Mouse (Mus musculus) kidney, postnatal 0 days (tissue): ENCODE data around the gene Hist1h3a. TPM values are rescaled to one million over a fixed set of nuclear protein-coding genes. Genes with fewer than 3 reads are reported as not detected.

Experiments
- ATAC-seq: fragments of 200-750 bp; cut with Nextera tagmentation; replicated peaks from 2 replicates; pipeline ENCODE4 v1.8.0; 2017; ENCODE audit warnings: low read depth, moderate number of reproducible peaks, moderate TSS enrichment, moderate library complexity; ENCODE audit not compliant: low FRiP score
- DNase-seq: peaks from one replicate; pipeline ENCODE4 v3.0.0-alpha.2; 2016; ENCODE audit warnings: low spot score
- H3K27ac ChIP-seq: fragments of 300-500 bp; sonication (generic); 2 replicates; pipeline ENCODE4 v1.5.1; 2014; ENCODE audit warnings: mild to moderate bottlenecking
- H3K27me3 ChIP-seq: fragments of 300-500 bp; sonication (generic); 2 replicates; pipeline ENCODE4 v1.6.1; 2014; ENCODE audit warnings: low read length, mixed read lengths; ENCODE audit not compliant: insufficient read depth
- H3K36me3 ChIP-seq: fragments of 300-500 bp; sonication (generic); 2 replicates; pipeline ENCODE4 v1.6.1; 2014; ENCODE audit warnings: low read length, mixed read lengths; ENCODE audit not compliant: insufficient read depth
- H3K4me1 ChIP-seq: fragments of 300-500 bp; sonication (generic); replicated peaks from 2 replicates; pipeline ENCODE4 v1.6.1; 2014; ENCODE audit warnings: antibody characterized with exemption, low read length, mixed read lengths; ENCODE audit not compliant: insufficient read depth
- H3K4me2 ChIP-seq: fragments of 300-500 bp; sonication (generic); 2 replicates; pipeline ENCODE4 v1.6.1; 2014; ENCODE audit warnings: mild to moderate bottlenecking, low read length, moderate library complexity, mixed read lengths
- H3K4me3 ChIP-seq: fragments of 300-500 bp; sonication (generic); replicated peaks from 2 replicates; pipeline ENCODE4 v1.5.1; 2014; ENCODE audit warnings: low read depth, low read length
- H3K9ac ChIP-seq: fragments of 300-500 bp; sonication (generic); 2 replicates; pipeline ENCODE4 v1.6.1; 2014; ENCODE audit warnings: low read depth, low read length
- H3K9me3 ChIP-seq: fragments of 300-500 bp; sonication (generic); replicated peaks from 2 replicates; pipeline ENCODE4 v1.6.1; 2016; ENCODE audit warnings: low read length, inconsistent platforms, mixed read lengths
- CTCF ChIP-seq: IDR thresholded peaks from 2 replicates; pipeline ENCODE4 v1.5.1; 2016; ENCODE audit warnings: antibody characterized with exemption, low read depth, mild to moderate bottlenecking, moderate library complexity
- whole genome bisulfite sequencing: fragments of 180-500 bp; shearing (Covaris S2); extraction: QIAGEN DNeasy Blood & Tissue Kit; methylation state at CpG from one replicate; pipeline ENCODE4 v1.1.7; 2014; 5-methylcytosine and 5-hydroxymethylcytosine counted together
- polyA plus RNA-seq: library from polyadenylated mRNA; unstranded; fragments of >200 nt; fragmentation: Nextera tagmentation; extraction: Ambion mirVana; gene quantifications from 2 replicates; pipeline ENCODE4 v1.2.1, GENCODE M21; 2015

Hist1h3a gene
- polyA plus RNA-seq, 1 experiment from 2014 or later, result 6.7 TPM

DNA sequence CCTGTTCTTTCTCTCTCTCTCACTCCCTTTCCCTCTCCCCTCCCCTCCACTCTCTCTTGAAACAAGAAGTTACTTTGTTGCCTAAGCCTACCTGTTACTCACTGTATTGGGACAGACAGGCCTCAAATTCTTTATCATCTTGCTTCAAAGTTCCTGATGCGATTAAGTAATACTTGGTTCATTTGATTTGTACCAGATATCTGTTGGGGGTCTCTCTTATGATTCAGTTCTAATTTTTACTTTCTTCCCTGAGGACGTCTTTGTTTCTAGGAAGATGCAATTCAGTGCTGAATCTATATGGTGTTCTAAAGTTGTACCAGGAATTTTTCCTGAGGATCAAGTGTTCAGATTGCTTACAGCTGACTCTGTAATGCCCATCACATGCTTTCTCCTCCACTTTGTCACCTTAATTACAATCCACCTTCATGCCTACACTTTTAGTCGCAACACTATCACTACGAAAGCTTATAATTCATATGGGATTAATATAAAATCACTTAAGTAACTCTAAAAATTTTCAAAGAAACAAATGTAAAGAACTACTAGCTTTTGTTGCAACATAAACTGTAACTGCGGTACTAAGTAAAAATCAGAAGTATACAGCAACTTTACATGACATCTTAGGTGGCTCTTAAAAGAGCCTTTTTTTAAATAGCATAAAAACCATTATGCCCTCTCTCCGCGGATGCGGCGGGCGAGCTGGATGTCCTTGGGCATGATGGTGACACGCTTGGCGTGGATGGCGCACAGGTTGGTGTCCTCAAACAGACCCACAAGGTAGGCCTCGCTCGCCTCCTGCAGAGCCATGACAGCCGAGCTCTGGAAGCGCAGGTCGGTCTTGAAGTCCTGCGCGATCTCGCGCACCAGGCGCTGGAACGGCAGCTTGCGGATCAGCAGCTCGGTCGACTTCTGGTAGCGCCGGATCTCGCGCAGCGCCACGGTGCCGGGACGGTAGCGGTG lies 17.5 kb downstream of the Hist1h3a start:
- H3K4me3 ChIP-seq, result peak overlapping the region; percentile 30
- no peaks in the 10 kb centered on the region for H3K27me3 ChIP-seq
- peak overlapping the region; percentile 60 for H3K4me2 ChIP-seq
- peak overlapping the region; percentile 31; the same call in 1 of the 2 replicates for H3K9ac ChIP-seq
- H3K27ac ChIP-seq, result peak overlapping the region; percentile 57; the same call in 1 of the 2 replicates
- no peak for DNase-seq
- TF ChIP-seq CTCF, result no peak
- no peak for ATAC-seq
- H3K36me3 ChIP-seq, result no peaks in the 10 kb centered on the region
- H3K9me3 ChIP-seq, result no peaks in the 10 kb centered on the region
- peaks cover 11% of the 10 kb centered on the region for H3K4me1 ChIP-seq
- 2% methylated on average over 13 of the region's 36 CpGs for WGBS

DNA sequence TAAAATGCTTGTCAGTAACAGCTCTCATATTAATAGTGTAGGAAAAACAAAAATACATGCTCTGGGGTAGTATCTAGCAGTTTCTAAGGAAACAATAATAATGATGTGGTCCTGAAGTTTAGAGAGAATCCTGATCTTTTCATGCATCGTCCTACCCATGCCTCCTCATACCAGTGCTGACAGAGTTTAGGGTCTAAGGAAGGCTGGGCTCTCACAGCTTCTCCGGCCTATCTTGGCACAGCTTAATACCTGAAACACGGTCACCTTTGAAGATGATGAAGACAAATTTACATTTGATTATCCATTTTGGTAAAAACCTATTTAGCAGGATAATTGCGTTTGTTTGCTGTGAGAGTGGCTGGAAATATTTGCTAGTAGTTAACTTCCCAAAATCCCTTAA lies 18.2 kb downstream of the Hist1h3a start:
- DNase-seq, result no peak
- H3K9ac ChIP-seq, result no peak overlapping the region
- peak overlapping the region; percentile 60 for H3K4me2 ChIP-seq
- no peak for TF ChIP-seq CTCF
- 39% methylated on average over 4 of the region's 4 CpGs for WGBS
- H3K27ac ChIP-seq, result no peak overlapping the region
- ATAC-seq, result no peak
- peaks cover 11% of the 10 kb centered on the region for H3K4me1 ChIP-seq
- no peak overlapping the region for H3K4me3 ChIP-seq
- no peaks in the 10 kb centered on the region for H3K9me3 ChIP-seq
- no peaks in the 10 kb centered on the region for H3K36me3 ChIP-seq
- no peaks in the 10 kb centered on the region for H3K27me3 ChIP-seq

DNA sequence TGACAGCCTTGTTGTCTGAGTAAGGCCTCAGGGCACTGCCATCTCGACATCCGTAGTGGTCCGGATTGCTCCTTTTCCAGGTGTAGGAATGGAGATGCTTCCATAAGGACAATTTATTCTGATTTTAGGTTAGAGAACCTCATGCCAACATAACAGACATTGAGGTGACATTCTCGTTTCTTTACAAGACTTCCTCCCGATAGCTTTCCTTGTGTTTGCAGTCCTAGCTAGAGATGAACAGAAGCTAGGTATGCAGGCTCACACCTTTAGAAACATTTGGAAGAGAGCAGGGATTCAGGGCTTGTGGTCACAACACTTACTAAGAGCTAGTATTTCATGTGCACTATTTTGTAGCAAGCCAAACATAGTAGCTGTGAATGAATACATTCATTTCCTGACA lies 19.0 kb downstream of the Hist1h3a start:
- H3K4me2 ChIP-seq, result no peak overlapping the region
- H3K36me3 ChIP-seq, result no peaks in the 10 kb centered on the region
- no peak overlapping the region for H3K9ac ChIP-seq
- H3K9me3 ChIP-seq, result no peaks in the 10 kb centered on the region
- no peaks in the 10 kb centered on the region for H3K27me3 ChIP-seq
- no peak for TF ChIP-seq CTCF
- 83% methylated on average over 5 of the region's 5 CpGs for WGBS
- DNase-seq, result no peak
- no peak for ATAC-seq
- H3K27ac ChIP-seq, result no peak overlapping the region
- peaks cover 10% of the 10 kb centered on the region for H3K4me1 ChIP-seq
- no peak overlapping the region for H3K4me3 ChIP-seq

DNA sequence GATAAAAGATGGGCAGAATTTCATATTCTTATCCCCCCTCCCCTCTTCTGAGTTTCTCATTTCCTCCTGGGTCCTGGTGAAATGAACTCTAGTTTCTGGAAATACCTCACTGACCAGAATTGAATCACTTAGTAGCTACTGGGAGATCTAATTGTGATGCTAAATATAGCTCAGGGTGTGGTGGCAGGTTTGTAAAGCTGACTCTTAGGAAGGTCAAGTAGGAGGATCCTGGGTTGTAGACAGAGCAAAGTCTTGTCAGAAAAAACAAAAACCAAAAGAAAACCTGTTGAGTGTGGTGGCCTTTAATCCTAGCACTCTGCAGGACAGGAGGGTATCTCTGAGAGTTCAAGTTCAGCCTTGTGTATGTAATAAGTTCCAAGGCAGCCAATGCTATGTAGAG lies 20.2 kb downstream of the Hist1h3a start:
- Histone ChIP-seq H3K27me3 (no peaks in the 10 kb centered on the region), H3K4me1 (no peaks in the 10 kb centered on the region), H3K9ac (no peak overlapping the region), H3K9me3 (no peaks in the 10 kb centered on the region), H3K27ac (no peak overlapping the region), H3K36me3 (no peaks in the 10 kb centered on the region), H3K4me2 (no peak overlapping the region), H3K4me3 (no peak overlapping the region)
- no peak for ATAC-seq
- DNase-seq, result no peak
- no peak for TF ChIP-seq CTCF

DNA sequence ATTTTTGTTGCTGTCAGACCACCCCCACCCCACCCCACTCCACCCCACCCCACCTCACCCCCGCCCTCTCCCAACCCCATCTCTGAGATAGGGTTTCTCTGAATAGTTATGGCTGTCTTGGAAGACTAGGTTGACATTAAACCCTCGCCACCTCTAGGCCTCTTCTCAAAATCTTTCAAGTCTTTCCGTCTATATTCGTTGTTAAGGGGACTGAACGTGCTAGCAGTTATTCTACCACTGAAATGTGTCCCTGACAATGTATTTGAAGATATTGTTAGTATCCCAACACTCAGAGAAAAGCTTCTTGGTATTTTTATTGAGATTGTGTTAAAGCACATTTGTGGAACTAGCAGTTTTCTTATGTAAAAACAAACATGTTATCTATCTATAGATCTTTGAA lies 21.3 kb downstream of the Hist1h3a start:
- Histone ChIP-seq H3K9ac (no peak overlapping the region), H3K4me2 (peak overlapping the region; percentile 90), H3K4me1 (no peaks in the 10 kb centered on the region), H3K9me3 (no peaks in the 10 kb centered on the region), H3K4me3 (no peak overlapping the region), H3K36me3 (no peaks in the 10 kb centered on the region), H3K27ac (no peak overlapping the region), H3K27me3 (no peaks in the 10 kb centered on the region)
- no peak for TF ChIP-seq CTCF
- no peak for DNase-seq
- ATAC-seq, result no peak
- 49% methylated on average over 5 of the region's 5 CpGs for WGBS

DNA sequence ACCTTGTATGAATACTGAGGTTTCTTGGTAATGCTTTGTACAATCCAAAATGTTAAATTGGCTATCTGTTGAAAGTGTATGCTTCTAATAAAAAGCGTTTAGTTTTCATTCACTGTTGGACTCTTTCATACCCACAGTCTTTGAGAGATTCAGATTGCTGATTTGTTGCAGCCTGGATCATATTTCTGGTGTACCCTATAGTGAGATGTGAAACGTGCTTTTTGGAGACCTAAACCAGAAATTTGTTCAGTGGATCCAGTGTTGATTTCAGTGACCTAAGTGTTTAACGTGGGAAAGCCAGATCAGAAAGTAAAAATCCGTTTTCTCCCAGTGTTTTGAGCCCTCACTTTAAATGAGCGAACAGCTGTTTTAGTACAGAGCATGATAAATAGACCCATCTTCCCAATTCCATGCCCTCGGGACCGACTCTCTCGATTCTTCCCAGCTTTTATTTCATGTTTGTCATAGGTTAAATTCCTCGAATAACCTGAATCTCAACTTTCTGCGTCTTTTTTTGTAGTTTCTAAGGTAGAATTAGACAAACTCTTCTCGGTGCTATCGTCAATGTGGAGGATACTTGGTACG lies 21.8 kb downstream of the Hist1h3a start:
- no peak for TF ChIP-seq CTCF
- WGBS, result 22% methylated on average over 13 of the region's 13 CpGs
- no peak for ATAC-seq
- Histone ChIP-seq H3K27me3 (no peaks in the 10 kb centered on the region), H3K9me3 (no peaks in the 10 kb centered on the region), H3K36me3 (no peaks in the 10 kb centered on the region), H3K4me1 (no peaks in the 10 kb centered on the region), H3K27ac (peak overlapping the region; percentile 99), H3K4me3 (peak overlapping the region; percentile 68), H3K9ac (peak overlapping the region; percentile 92), H3K4me2 (peak overlapping the region; percentile 90)
- no peak for DNase-seq
